Mouse (Mus musculus): ENCODE measurements around the gene Ahcyl2. TPM values are rescaled to one million over a fixed set of nuclear protein-coding genes. Genes with fewer than 3 reads are reported as not detected.

The Ahcyl2 gene
- polyA plus RNA-seq, 1 experiment from 2014 or later = 14.5 TPM

GRCm38 (mm10) chr6:29785759-29786158 is 17.9 kb downstream of the Ahcyl2 start:
- Histone ChIP-seq H3K27me3 (replicated peaks) (no peaks in the 10 kb centered on the region), H3K4me3 (no peak overlapping the region), H3K27ac (ENCODE audit: poor library complexity, severe bottlenecking) (no peak overlapping the region), H3K9me3 (replicated peaks) (no peaks in the 10 kb centered on the region), H3K4me2 (no peak overlapping the region), H3K36me3 (no peaks in the 10 kb centered on the region), H3K4me1 (replicated peaks) (no peaks in the 10 kb centered on the region; the same call in 1 of the 2 replicates), H3K9ac (no peak overlapping the region)
- ATAC-seq (ENCODE audit: insufficient number of reproducible peaks, low FRiP score) = no peak
- 80% methylated on average over 5 of the region's 5 CpGs for WGBS

- H3K27ac ChIP-seq (ENCODE audit: poor library complexity, severe bottlenecking) = no peak overlapping the region
- H3K27me3 ChIP-seq (replicated peaks) = no peaks in the 10 kb centered on the region
- 76% methylated on average over 3 of the region's 3 CpGs for WGBS
- H3K9ac ChIP-seq = no peak overlapping the region
- H3K9me3 ChIP-seq (replicated peaks) = no peaks in the 10 kb centered on the region
- H3K4me1 ChIP-seq (replicated peaks) = no peaks in the 10 kb centered on the region; the same call in 1 of the 2 replicates
- H3K36me3 ChIP-seq = no peaks in the 10 kb centered on the region
- H3K4me2 ChIP-seq = no peak overlapping the region
- H3K4me3 ChIP-seq = no peak overlapping the region
- no peak for ATAC-seq (ENCODE audit: insufficient number of reproducible peaks, low FRiP score)
These were observed 21.1 kb downstream of the Ahcyl2 start for GRCm38 (mm10) chr6:29788779-29789350.

- ATAC-seq (ENCODE audit: insufficient number of reproducible peaks, low FRiP score) = no peak
- Histone ChIP-seq H3K27ac (ENCODE audit: poor library complexity, severe bottlenecking) (no peak overlapping the region), H3K27me3 (replicated peaks) (no peaks in the 10 kb centered on the region), H3K4me3 (no peak overlapping the region), H3K9ac (no peak overlapping the region), H3K36me3 (no peaks in the 10 kb centered on the region), H3K9me3 (replicated peaks) (no peaks in the 10 kb centered on the region), H3K4me2 (no peak overlapping the region), H3K4me1 (replicated peaks) (no peaks in the 10 kb centered on the region)
- WGBS = 73% methylated on average over 3 of the region's 3 CpGs
These were observed 22.3 kb downstream of the Ahcyl2 start for GRCm38 (mm10) chr6:29790014-29790698.

- ATAC-seq (ENCODE audit: insufficient number of reproducible peaks, low FRiP score) = no peak
- Histone ChIP-seq H3K9me3 (replicated peaks) (no peaks in the 10 kb centered on the region), H3K9ac (no peak overlapping the region), H3K4me1 (replicated peaks) (no peaks in the 10 kb centered on the region), H3K27me3 (replicated peaks) (no peaks in the 10 kb centered on the region), H3K4me2 (no peak overlapping the region), H3K4me3 (no peak overlapping the region), H3K36me3 (no peaks in the 10 kb centered on the region), H3K27ac (ENCODE audit: poor library complexity, severe bottlenecking) (no peak overlapping the region)
- WGBS = 65% methylated on average over 1 of the region's 1 CpGs
These were observed 25.7 kb downstream of the Ahcyl2 start for GRCm38 (mm10) chr6:29793520-29793919.

GRCm38 (mm10) chr6:29794582-29794981 is 26.8 kb downstream of the Ahcyl2 start:
- Histone ChIP-seq H3K36me3 (no peaks in the 10 kb centered on the region), H3K4me2 (no peak overlapping the region), H3K9me3 (replicated peaks) (no peaks in the 10 kb centered on the region), H3K27me3 (replicated peaks) (no peaks in the 10 kb centered on the region), H3K9ac (no peak overlapping the region), H3K4me1 (replicated peaks) (no peaks in the 10 kb centered on the region), H3K27ac (ENCODE audit: poor library complexity, severe bottlenecking) (no peak overlapping the region), H3K4me3 (no peak overlapping the region)
- no peak for ATAC-seq (ENCODE audit: insufficient number of reproducible peaks, low FRiP score)
- WGBS = 83% methylated on average over 6 of the region's 6 CpGs

GRCm38 (mm10) chr6:29802979-29803378 is 35.2 kb downstream of the Ahcyl2 start:
- H3K36me3 ChIP-seq = no peaks in the 10 kb centered on the region
- H3K9me3 ChIP-seq (replicated peaks) = no peaks in the 10 kb centered on the region
- no peaks in the 10 kb centered on the region for H3K27me3 ChIP-seq (replicated peaks)
- no peak overlapping the region for H3K4me3 ChIP-seq
- no peak overlapping the region for H3K9ac ChIP-seq
- no peak overlapping the region for H3K27ac ChIP-seq (ENCODE audit: poor library complexity, severe bottlenecking)
- H3K4me1 ChIP-seq (replicated peaks) = no peaks in the 10 kb centered on the region
- ATAC-seq (ENCODE audit: insufficient number of reproducible peaks, low FRiP score) = no peak
- H3K4me2 ChIP-seq = no peak overlapping the region
- WGBS = 90% methylated on average over 1 of the region's 1 CpGs

- Histone ChIP-seq H3K27ac (ENCODE audit: poor library complexity, severe bottlenecking) (no peak overlapping the region), H3K27me3 (replicated peaks) (no peaks in the 10 kb centered on the region), H3K4me3 (no peak overlapping the region), H3K36me3 (no peaks in the 10 kb centered on the region), H3K4me2 (no peak overlapping the region), H3K4me1 (replicated peaks) (no peaks in the 10 kb centered on the region), H3K9me3 (replicated peaks) (no peaks in the 10 kb centered on the region), H3K9ac (no peak overlapping the region)
- WGBS = 60% methylated on average over 3 of the region's 3 CpGs
- no peak for ATAC-seq (ENCODE audit: insufficient number of reproducible peaks, low FRiP score)
These were observed 36.2 kb downstream of the Ahcyl2 start for GRCm38 (mm10) chr6:29804006-29804405.

- Histone ChIP-seq H3K27me3 (replicated peaks) (no peaks in the 10 kb centered on the region), H3K27ac (ENCODE audit: poor library complexity, severe bottlenecking) (no peak overlapping the region), H3K4me2 (no peak overlapping the region), H3K4me1 (replicated peaks) (no peaks in the 10 kb centered on the region), H3K9me3 (replicated peaks) (no peaks in the 10 kb centered on the region), H3K36me3 (no peaks in the 10 kb centered on the region), H3K9ac (no peak overlapping the region), H3K4me3 (no peak overlapping the region)
- 80% methylated on average over 2 of the region's 2 CpGs for WGBS
- ATAC-seq (ENCODE audit: insufficient number of reproducible peaks, low FRiP score) = no peak
These were observed 37.6 kb downstream of the Ahcyl2 start for GRCm38 (mm10) chr6:29805381-29805780.

GRCm38 (mm10) chr6:29812076-29812475 is 44.3 kb downstream of the Ahcyl2 start:
- Histone ChIP-seq H3K4me2 (no peak overlapping the region), H3K4me3 (no peak overlapping the region), H3K9ac (no peak overlapping the region), H3K27ac (ENCODE audit: poor library complexity, severe bottlenecking) (no peak overlapping the region), H3K4me1 (replicated peaks) (no peaks in the 10 kb centered on the region), H3K27me3 (replicated peaks) (no peaks in the 10 kb centered on the region), H3K9me3 (replicated peaks) (no peaks in the 10 kb centered on the region), H3K36me3 (no peaks in the 10 kb centered on the region)
- no peak for ATAC-seq (ENCODE audit: insufficient number of reproducible peaks, low FRiP score)
- WGBS = 85% methylated on average over 2 of the region's 2 CpGs

- Histone ChIP-seq H3K27me3 (replicated peaks) (no peaks in the 10 kb centered on the region), H3K4me1 (replicated peaks) (no peaks in the 10 kb centered on the region), H3K27ac (ENCODE audit: poor library complexity, severe bottlenecking) (no peak overlapping the region), H3K4me2 (no peak overlapping the region), H3K9me3 (replicated peaks) (no peaks in the 10 kb centered on the region), H3K4me3 (no peak overlapping the region), H3K36me3 (no peaks in the 10 kb centered on the region), H3K9ac (no peak overlapping the region)
- WGBS = 57% methylated on average over 1 of the region's 1 CpGs
- no peak for ATAC-seq (ENCODE audit: insufficient number of reproducible peaks, low FRiP score)
These were observed 44.8 kb downstream of the Ahcyl2 start for GRCm38 (mm10) chr6:29812651-29813050.

- no peak overlapping the region for H3K9ac ChIP-seq
- no peak overlapping the region for H3K27ac ChIP-seq (ENCODE audit: poor library complexity, severe bottlenecking)
- 51% methylated on average over 2 of the region's 2 CpGs for WGBS
- no peaks in the 10 kb centered on the region for H3K4me1 ChIP-seq (replicated peaks)
- no peaks in the 10 kb centered on the region for H3K9me3 ChIP-seq (replicated peaks)
- no peak for ATAC-seq (ENCODE audit: insufficient number of reproducible peaks, low FRiP score)
- H3K4me3 ChIP-seq = no peak overlapping the region
- no peaks in the 10 kb centered on the region for H3K36me3 ChIP-seq
- H3K27me3 ChIP-seq (replicated peaks) = no peaks in the 10 kb centered on the region
- no peak overlapping the region for H3K4me2 ChIP-seq
These were observed 46.8 kb downstream of the Ahcyl2 start for GRCm38 (mm10) chr6:29814616-29815015.

- no peak overlapping the region for H3K4me2 ChIP-seq
- 83% methylated on average over 3 of the region's 3 CpGs for WGBS
- no peaks in the 10 kb centered on the region for H3K36me3 ChIP-seq
- no peaks in the 10 kb centered on the region for H3K9me3 ChIP-seq (replicated peaks)
- no peak overlapping the region for H3K9ac ChIP-seq
- no peaks in the 10 kb centered on the region for H3K27me3 ChIP-seq (replicated peaks)
- H3K27ac ChIP-seq (ENCODE audit: poor library complexity, severe bottlenecking) = no peak overlapping the region
- ATAC-seq (ENCODE audit: insufficient number of reproducible peaks, low FRiP score) = no peak
- no peak overlapping the region for H3K4me3 ChIP-seq
- H3K4me1 ChIP-seq (replicated peaks) = no peaks in the 10 kb centered on the region
These were observed 47.2 kb downstream of the Ahcyl2 start for GRCm38 (mm10) chr6:29815060-29815459.

Measured in heart, embryonic 12.5 days (tissue).